Mouse (Mus musculus) mature B cell (primary cell): Measurements from ENCODE around the gene Lancl2.

ENCODE experiments used
- in situ Hi-C: fragments of 300-500 bp; cut with MboI; formaldehyde crosslinking; loops from 2 replicates; pipeline ENCODE4 v1.14.3; 2019

Gene Lancl2

GRCm38 (mm10) chr6:57702376-57702742, at the start of gene Lancl2:
TSS of gene Lancl2 (plus strand) at chr6:57702540.
- in situ Hi-C loops = no loop called here

- in situ Hi-C loops = no loop called here
Observed at GRCm38 (mm10) chr6:57661295-57661694, 41.0 kb upstream of the Lancl2 start.

GRCm38 (mm10) chr6:57684156-57684555, 18.2 kb upstream of the Lancl2 start:
- in situ Hi-C loops = loop anchor here (25.0 kb wide), 1 partner anchor 772 kb away; the partner anchor contains the start of genes Nt5c3 and Vmn1r4

GRCm38 (mm10) chr6:57691467-57692261, 10.7 kb upstream of the Lancl2 start, which contains the start of gene Pyurf:
TSS of gene Pyurf (minus strand) at chr6:57692078.
- in situ Hi-C loops = loop anchor here (25.0 kb wide), 1 partner anchor 779 kb away; the partner anchor contains the start of genes Nt5c3 and Vmn1r4

- in situ Hi-C loops = loop anchor here (25.0 kb wide), 1 partner anchor 781 kb away; the partner anchor contains the start of genes Nt5c3 and Vmn1r4
Observed at GRCm38 (mm10) chr6:57693116-57693515, 9.2 kb upstream of the Lancl2 start.

GRCm38 (mm10) chr6:57701686-57702085, 654 bp upstream of the Lancl2 start:
- in situ Hi-C loops = no loop called here

- in situ Hi-C loops = no loop called here
Observed at GRCm38 (mm10) chr6:57702743-57703499, 581 bp downstream of the Lancl2 start.

GRCm38 (mm10) chr6:57703703-57704102, 1.4 kb downstream of the Lancl2 start:
- in situ Hi-C loops = no loop called here

- in situ Hi-C loops = no loop called here
Observed at GRCm38 (mm10) chr6:57706721-57707120, 4.4 kb downstream of the Lancl2 start.

- in situ Hi-C loops = no loop called here
Observed at GRCm38 (mm10) chr6:57711726-57712125, 9.4 kb downstream of the Lancl2 start.

- in situ Hi-C loops = no loop called here
Observed at GRCm38 (mm10) chr6:57721347-57721746, 19.0 kb downstream of the Lancl2 start.

GRCm38 (mm10) chr6:57742749-57743148, 40.4 kb downstream of the Lancl2 start:
- in situ Hi-C loops = no loop called here

- in situ Hi-C loops = no loop called here
Observed at GRCm38 (mm10) chr6:57743333-57743732, 41.0 kb downstream of the Lancl2 start.

GRCm38 (mm10) chr6:57744123-57744522, 41.8 kb downstream of the Lancl2 start:
- in situ Hi-C loops = no loop called here

- in situ Hi-C loops = no loop called here
Observed at GRCm38 (mm10) chr6:57744974-57745747, 42.8 kb downstream of the Lancl2 start.

- in situ Hi-C loops = no loop called here
Observed at GRCm38 (mm10) chr6:57745748-57746129, 43.4 kb downstream of the Lancl2 start.

- in situ Hi-C loops = no loop called here
Observed at GRCm38 (mm10) chr6:57753962-57754759, 51.8 kb downstream of the Lancl2 start.

- in situ Hi-C loops = no loop called here
Observed at GRCm38 (mm10) chr6:57763054-57763453, 60.7 kb downstream of the Lancl2 start.

- in situ Hi-C loops = no loop called here
Observed at GRCm38 (mm10) chr6:57765095-57765878, 62.9 kb downstream of the Lancl2 start.

- in situ Hi-C loops = no loop called here
Observed at GRCm38 (mm10) chr6:57766287-57766686, 63.9 kb downstream of the Lancl2 start.
